Mouse (Mus musculus): ENCODE measurements around the gene Rpl18a. TPM values are rescaled to one million over a fixed set of nuclear protein-coding genes. Genes with fewer than 3 reads are reported as not detected.

The Rpl18a gene
- 3,759 and 4,424 TPM in 2 replicates for polyA plus RNA-seq (2015; fragmentation: Nextera tagmentation; extraction: Ambion mirVana)

GRCm38 (mm10) chr8:70897021-70897680, at the start of gene Rpl18a:
TSS of gene Rpl18a (minus strand) at chr8:70897412.
- H3K27me3 ChIP-seq (replicated peaks; ENCODE audit: insufficient read depth, low read length): peaks cover 13% of the 10 kb centered on the region
- peaks cover 11% of the 10 kb centered on the region for H3K36me3 ChIP-seq (ENCODE audit: insufficient read depth, low read length)
- ATAC-seq (peak; percentile 99), DNase-seq (ENCODE audit: low spot score) (peak; percentile 100)
- peak within 1 kb of the TSS; percentile 68 for H3K4me3 ChIP-seq (ENCODE audit: low read depth, low read length)
- peak within 1 kb of the TSS; percentile 87 for H3K9ac ChIP-seq (replicated peaks; ENCODE audit: low read depth)
- no peak for TF ChIP-seq EP300 (IDR thresholded peaks at IDR 0.05)
- TF ChIP-seq CTCF (IDR thresholded peaks at IDR 0.05): peak; percentile 40
- H3K9me3 ChIP-seq (ENCODE audit: low read length): no peaks in the 10 kb centered on the region
- H3K4me2 ChIP-seq (replicated peaks; ENCODE audit: low read depth, low read length): peak within 1 kb of the TSS; percentile 79
- under 1% methylated on average over 49 of the region's 60 CpGs for WGBS
- H3K27ac ChIP-seq (ENCODE audit: low read length): peak within 1 kb of the TSS; percentile 72
- H3K4me1 ChIP-seq (ENCODE audit: insufficient read depth, low read depth, low read length): peaks cover 12% of the 10 kb centered on the region; the same call in 1 of the 2 replicates

- Histone ChIP-seq H3K4me2 (replicated peaks; ENCODE audit: low read depth, low read length) (no peak overlapping the region), H3K4me1 (ENCODE audit: insufficient read depth, low read depth, low read length) (no peaks in the 10 kb centered on the region), H3K27ac (ENCODE audit: low read length) (no peak overlapping the region), H3K9ac (replicated peaks; ENCODE audit: low read depth) (no peak overlapping the region), H3K9me3 (ENCODE audit: low read length) (no peaks in the 10 kb centered on the region), H3K4me3 (ENCODE audit: low read depth, low read length) (no peak overlapping the region), H3K27me3 (replicated peaks; ENCODE audit: insufficient read depth, low read length) (no peaks in the 10 kb centered on the region), H3K36me3 (ENCODE audit: insufficient read depth, low read length) (no peaks in the 10 kb centered on the region)
- WGBS: 17% methylated on average over 1 of the region's 1 CpGs
- DNase-seq (ENCODE audit: low spot score) (no peak), ATAC-seq (no peak)
- TF ChIP-seq EP300 (IDR thresholded peaks at IDR 0.05) (no peak), CTCF (IDR thresholded peaks at IDR 0.05) (no peak)
These were observed 46.0 kb upstream of the Rpl18a start for GRCm38 (mm10) chr8:70943187-70943586.

- no peaks in the 10 kb centered on the region for H3K36me3 ChIP-seq (ENCODE audit: insufficient read depth, low read length)
- H3K9me3 ChIP-seq (ENCODE audit: low read length): no peaks in the 10 kb centered on the region
- no peaks in the 10 kb centered on the region for H3K27me3 ChIP-seq (replicated peaks; ENCODE audit: insufficient read depth, low read length)
- DNase-seq (ENCODE audit: low spot score) (no peak), ATAC-seq (no peak)
- no peak overlapping the region for H3K4me2 ChIP-seq (replicated peaks; ENCODE audit: low read depth, low read length)
- H3K4me1 ChIP-seq (ENCODE audit: insufficient read depth, low read depth, low read length): no peaks in the 10 kb centered on the region
- WGBS: 51% methylated on average over 2 of the region's 2 CpGs
- H3K4me3 ChIP-seq (ENCODE audit: low read depth, low read length): no peak overlapping the region
- no peak overlapping the region for H3K27ac ChIP-seq (ENCODE audit: low read length)
- TF ChIP-seq EP300 (IDR thresholded peaks at IDR 0.05): no peak
- TF ChIP-seq CTCF (IDR thresholded peaks at IDR 0.05): peak; percentile 40
- H3K9ac ChIP-seq (replicated peaks; ENCODE audit: low read depth): no peak overlapping the region
These were observed 44.3 kb upstream of the Rpl18a start for GRCm38 (mm10) chr8:70941478-70941877.

- no peak overlapping the region for H3K27ac ChIP-seq (ENCODE audit: low read length)
- no peaks in the 10 kb centered on the region for H3K36me3 ChIP-seq (ENCODE audit: insufficient read depth, low read length)
- ATAC-seq: no peak
- DNase-seq (ENCODE audit: low spot score): no peak
- no peak for TF ChIP-seq EP300 (IDR thresholded peaks at IDR 0.05)
- no peak for TF ChIP-seq CTCF (IDR thresholded peaks at IDR 0.05)
- no peaks in the 10 kb centered on the region for H3K9me3 ChIP-seq (ENCODE audit: low read length)
- H3K9ac ChIP-seq (replicated peaks; ENCODE audit: low read depth): no peak overlapping the region
- 79% methylated on average over 6 of the region's 6 CpGs for WGBS
- H3K4me2 ChIP-seq (replicated peaks; ENCODE audit: low read depth, low read length): no peak overlapping the region
- no peak overlapping the region for H3K4me3 ChIP-seq (ENCODE audit: low read depth, low read length)
- H3K27me3 ChIP-seq (replicated peaks; ENCODE audit: insufficient read depth, low read length): no peaks in the 10 kb centered on the region
- no peaks in the 10 kb centered on the region for H3K4me1 ChIP-seq (ENCODE audit: insufficient read depth, low read depth, low read length)
These were observed 40.0 kb upstream of the Rpl18a start for GRCm38 (mm10) chr8:70937200-70937599.

GRCm38 (mm10) chr8:70934786-70935185, 37.6 kb upstream of the Rpl18a start:
- DNase-seq (ENCODE audit: low spot score) (no peak), ATAC-seq (no peak)
- 36% methylated on average over 7 of the region's 7 CpGs for WGBS
- H3K27ac ChIP-seq (ENCODE audit: low read length): no peak overlapping the region
- no peak overlapping the region for H3K4me3 ChIP-seq (ENCODE audit: low read depth, low read length)
- no peaks in the 10 kb centered on the region for H3K4me1 ChIP-seq (ENCODE audit: insufficient read depth, low read depth, low read length)
- H3K9me3 ChIP-seq (ENCODE audit: low read length): no peaks in the 10 kb centered on the region
- no peaks in the 10 kb centered on the region for H3K36me3 ChIP-seq (ENCODE audit: insufficient read depth, low read length)
- H3K27me3 ChIP-seq (replicated peaks; ENCODE audit: insufficient read depth, low read length): no peaks in the 10 kb centered on the region
- no peak for TF ChIP-seq CTCF (IDR thresholded peaks at IDR 0.05)
- TF ChIP-seq EP300 (IDR thresholded peaks at IDR 0.05): no peak
- H3K9ac ChIP-seq (replicated peaks; ENCODE audit: low read depth): no peak overlapping the region
- no peak overlapping the region for H3K4me2 ChIP-seq (replicated peaks; ENCODE audit: low read depth, low read length)

GRCm38 (mm10) chr8:70933036-70933435, 35.8 kb upstream of the Rpl18a start:
- Histone ChIP-seq H3K27ac (ENCODE audit: low read length) (no peak overlapping the region), H3K4me2 (replicated peaks; ENCODE audit: low read depth, low read length) (no peak overlapping the region), H3K4me1 (ENCODE audit: insufficient read depth, low read depth, low read length) (no peaks in the 10 kb centered on the region), H3K27me3 (replicated peaks; ENCODE audit: insufficient read depth, low read length) (no peaks in the 10 kb centered on the region), H3K9ac (replicated peaks; ENCODE audit: low read depth) (no peak overlapping the region), H3K4me3 (ENCODE audit: low read depth, low read length) (no peak overlapping the region), H3K9me3 (ENCODE audit: low read length) (no peaks in the 10 kb centered on the region), H3K36me3 (ENCODE audit: insufficient read depth, low read length) (no peaks in the 10 kb centered on the region)
- ATAC-seq (no peak), DNase-seq (ENCODE audit: low spot score) (no peak)
- no peak for TF ChIP-seq EP300 (IDR thresholded peaks at IDR 0.05)
- TF ChIP-seq CTCF (IDR thresholded peaks at IDR 0.05): no peak
- 70% methylated on average over 4 of the region's 4 CpGs for WGBS
